Mouse (Mus musculus) ES-E14 (cell line): ENCODE measurements around the gene Nol12.

Source experiments
- CHD2 ChIP-seq: IDR thresholded peaks from 2 replicates; pipeline ENCODE4 v1.6.1; 2014; ENCODE audit warnings: mild to moderate bottlenecking, low read depth, low read length, inconsistent platforms
- MAFK ChIP-seq: IDR thresholded peaks from 2 replicates; pipeline ENCODE4 v1.6.1; 2014; ENCODE audit warnings: mild to moderate bottlenecking, low read depth, low read length, inconsistent platforms; ENCODE audit not compliant: insufficient read depth

GRCm38 (mm10) chr15:78927788-78928457 lies 6.8 kb upstream of the Nol12 start:
- no peak for TF ChIP-seq MAFK
- no peak for TF ChIP-seq CHD2
